Mouse (Mus musculus) R1 (cell line): ENCODE results near the gene Tmem106a.
"Not testable (repeated sequence)": the region's sequence is repeated elsewhere in the genome, so short reads cannot be mapped to it uniquely, and the experiment has no call there.

Source experiments
- DNase-seq: peaks from one replicate; pipeline ENCODE4 v3.0.0-alpha.2; 2018; ENCODE audit warnings: low read depth, low spot score

The Tmem106a gene

GRCm38 (mm10) chr11:101582054-101583035 is at the start of gene Tmem106a:
Gene Tmem106a (plus strand): TSS chr11:101582242.
- peak; percentile 95 for DNase-seq

DNA sequence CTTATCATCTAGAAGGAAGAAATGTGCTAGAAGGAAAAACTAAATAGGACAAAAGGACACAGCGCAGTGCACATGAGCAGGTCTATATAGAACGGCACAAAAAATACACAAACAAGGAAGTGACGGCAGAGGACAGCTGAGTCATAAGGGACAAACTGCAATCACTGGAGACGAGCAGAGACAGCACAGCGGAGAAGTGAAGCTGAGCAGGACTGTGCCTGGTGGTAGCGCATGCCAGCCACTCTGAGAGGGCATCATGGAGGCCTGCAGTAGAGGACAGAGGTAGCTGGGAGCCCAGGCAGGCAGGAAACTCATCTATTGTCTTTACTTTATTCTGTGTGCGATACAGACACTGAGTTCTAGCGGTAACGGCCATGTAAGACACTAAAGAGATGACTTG is 38.5 kb upstream of the Tmem106a start:
- DNase-seq = no peak

GRCm38 (mm10) chr11:101544132-101544531 is 37.9 kb upstream of the Tmem106a start:
- no peak for DNase-seq

DNA sequence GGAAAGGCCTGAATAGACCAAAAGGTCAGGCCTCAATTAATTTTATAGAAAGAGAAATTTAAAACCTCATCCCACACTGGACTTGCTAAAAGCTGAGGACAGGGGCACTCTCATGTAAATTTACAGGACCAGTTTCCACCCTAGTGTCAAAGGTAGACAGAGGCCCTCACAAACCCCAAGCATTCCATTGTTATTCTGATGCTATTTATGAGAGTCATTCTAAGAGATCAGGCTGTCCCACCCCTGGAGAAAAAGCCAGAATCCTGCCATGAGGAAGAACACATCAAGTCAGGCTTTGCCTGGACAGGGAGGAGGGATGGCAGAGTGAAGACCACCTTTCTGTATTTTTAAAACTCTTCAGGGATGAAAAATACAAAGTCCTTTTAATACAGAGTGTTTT is 33.5 kb upstream of the Tmem106a start:
- peak; percentile 80 for DNase-seq

DNA sequence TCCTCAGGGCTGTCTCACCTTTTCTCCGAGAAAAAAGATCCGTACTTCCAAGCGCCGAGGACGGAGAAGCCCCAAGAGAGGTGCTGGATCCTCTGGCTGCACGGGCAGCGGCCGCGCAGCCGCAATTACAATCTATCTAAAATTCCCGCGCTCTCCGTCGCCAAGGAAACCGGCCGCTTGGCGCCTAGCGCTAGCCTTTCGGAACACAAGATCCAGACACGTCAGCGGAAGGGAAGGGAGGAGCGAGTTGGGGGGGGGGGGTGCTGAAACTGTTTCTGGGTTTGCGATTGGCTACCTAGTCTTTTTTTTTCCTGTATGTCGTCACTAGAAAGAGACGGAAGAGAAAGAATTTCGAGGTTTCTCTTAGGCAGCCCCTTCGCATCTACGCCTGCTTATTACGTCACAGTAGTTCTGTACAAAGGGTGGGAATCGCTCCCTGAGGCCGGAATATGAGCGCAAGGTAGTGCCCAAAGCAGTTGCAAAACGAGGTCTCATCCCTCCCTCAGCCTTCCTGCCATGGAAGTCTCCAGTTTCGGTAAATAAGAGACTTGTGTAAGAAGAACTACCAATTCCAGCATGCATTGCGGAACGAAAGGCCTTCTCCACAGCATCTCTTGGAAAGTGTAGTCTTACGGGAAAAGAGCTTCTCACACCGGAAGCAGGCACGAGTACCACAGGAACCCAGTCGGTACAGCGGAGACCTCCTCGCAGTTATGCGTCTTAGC is 30.1 kb upstream of the Tmem106a start, which contains the start of the genes Brca1 and Nbr1:
Brca1 (minus strand) TSS at position 205 of the 725 bp plus-strand sequence.
Nbr1 (plus strand) TSS at position 399 of the 725 bp plus-strand sequence.
- DNase-seq = peak; percentile 100

DNA sequence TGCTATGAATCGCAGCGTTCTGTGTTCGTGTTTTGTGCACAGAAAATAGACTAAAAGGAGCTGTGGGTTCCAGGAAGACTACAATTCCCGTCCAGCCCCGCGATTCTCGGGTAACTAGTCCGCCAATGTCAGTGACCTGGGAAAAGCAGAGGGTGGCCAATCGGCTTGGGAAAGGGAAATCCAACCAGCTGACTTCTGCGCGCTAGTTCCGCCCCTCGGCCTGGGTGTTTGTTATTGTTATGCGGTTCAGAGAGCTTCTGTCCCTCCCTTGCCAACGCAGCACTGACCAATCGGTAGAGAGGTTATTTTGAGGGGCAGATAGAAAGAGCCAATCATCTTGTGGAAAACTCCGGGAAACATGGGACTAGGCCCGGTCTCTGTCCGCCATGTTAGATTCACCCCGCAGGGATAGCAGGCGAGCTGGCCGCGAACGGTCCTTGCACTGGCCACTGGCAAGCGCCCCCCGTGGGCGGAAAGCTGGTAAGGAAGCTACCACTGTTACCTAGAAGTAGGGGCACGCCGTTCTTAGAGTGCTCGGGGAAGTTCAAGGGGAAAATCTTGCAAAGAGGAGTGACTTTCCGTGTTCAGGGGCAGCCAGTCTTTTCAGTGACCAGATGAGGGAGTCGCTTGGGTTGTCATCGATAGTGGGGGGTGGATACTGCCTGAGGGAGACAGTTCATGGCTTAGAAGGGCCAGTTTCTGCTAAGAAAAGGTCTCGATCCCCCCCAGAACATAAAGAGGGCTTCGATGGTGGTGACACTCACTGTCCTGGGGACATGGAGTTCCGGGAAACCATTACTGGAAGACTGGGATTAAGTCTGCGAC is 29.4 kb upstream of the Tmem106a start:
- DNase-seq = peak; percentile 100

DNA sequence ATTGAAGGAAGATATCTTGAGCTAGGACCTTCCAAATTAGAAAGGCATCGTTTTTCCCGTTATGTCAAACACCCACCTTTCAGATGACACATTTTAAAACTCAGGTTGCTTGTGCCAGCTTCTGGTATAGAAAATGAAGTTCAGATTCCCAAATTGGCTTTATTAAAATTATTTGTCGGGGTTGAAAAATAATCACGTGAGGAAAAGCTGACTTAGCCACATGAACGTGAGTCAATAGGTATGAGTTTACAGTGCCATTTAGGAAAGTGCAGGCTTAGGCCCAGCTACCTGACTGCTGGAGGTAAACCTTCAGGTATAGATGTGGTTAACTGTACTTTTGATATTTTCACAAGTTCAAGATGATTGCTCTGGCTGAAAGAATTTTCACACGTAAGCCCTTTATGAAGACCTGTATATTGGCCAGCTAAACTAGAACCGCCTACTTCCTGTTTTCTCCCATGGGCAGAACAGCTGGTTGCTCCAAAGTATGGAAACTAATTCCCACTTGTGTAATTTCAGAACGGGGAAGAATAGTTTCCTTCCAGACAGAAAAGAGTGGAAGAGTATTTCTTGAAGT is 28.6 kb upstream of the Tmem106a start:
- DNase-seq = no peak

DNA sequence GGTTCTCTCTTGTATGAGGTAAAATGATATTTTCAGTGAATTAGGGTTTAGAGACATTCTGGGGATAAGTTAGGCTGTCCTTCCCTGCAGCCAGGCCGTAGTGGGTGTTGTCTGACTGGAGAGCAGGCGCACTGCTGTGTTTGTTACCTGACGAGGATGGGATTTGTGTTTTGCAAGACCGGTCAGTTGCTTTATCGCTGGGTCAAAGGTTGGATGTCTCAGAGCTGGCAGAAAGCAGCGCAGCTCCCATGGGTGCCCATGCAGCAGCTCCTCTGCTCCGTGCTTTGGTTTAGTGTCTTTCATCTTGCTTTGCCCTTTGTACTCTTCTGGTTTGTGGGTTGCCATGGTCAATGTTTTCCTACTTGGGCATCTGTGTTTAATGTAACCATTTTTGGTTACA is 25.5 kb upstream of the Tmem106a start:
- DNase-seq = no peak

DNA sequence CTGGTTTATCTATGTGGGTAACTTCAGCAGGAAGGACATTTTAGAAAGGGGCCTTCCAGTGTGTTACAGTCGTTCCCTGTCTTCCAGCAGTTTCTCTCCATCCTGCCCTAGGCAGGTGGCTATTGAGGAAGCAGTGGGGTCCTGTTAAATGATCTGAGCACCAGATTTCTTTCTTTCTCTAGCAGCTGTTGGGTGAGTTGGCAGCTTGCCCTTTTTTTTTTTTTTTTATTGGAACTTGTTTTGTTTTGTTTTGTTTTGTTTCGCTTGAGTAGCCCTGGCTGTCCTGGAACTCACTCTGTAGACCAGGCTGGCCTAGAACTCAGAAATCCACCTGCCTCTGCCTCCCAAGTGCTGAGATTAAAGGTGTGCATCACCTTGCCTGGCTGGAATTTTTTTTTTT is 25.1 kb upstream of the Tmem106a start:
- no peak for DNase-seq

- peak; percentile 92 for DNase-seq
Measured at GRCm38 (mm10) chr11:101562391-101562790, 19.7 kb upstream of the Tmem106a start.

- peak; percentile 98 for DNase-seq
Measured at GRCm38 (mm10) chr11:101568421-101568820, 13.6 kb upstream of the Tmem106a start.

DNA sequence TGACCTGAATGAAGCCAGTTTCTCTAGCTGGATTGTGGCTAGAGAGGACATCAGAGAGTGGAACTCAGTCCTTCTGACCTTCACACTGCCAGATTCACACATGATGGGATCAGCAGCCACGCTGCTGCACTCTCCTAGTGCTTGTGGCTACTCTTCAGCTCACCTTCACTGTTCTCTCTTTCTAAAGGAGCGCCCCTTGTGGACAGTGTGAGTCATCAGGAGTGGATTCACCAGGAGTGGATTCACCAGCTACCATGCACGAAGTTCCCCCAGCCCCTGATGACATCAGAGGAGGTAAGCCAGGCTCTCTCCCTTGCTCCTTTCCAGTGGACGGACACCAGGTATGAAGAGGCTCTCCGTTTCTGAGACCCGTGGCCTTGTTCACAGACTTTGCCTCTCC is 5.9 kb upstream of the Tmem106a start:
- peak; percentile 87 for DNase-seq

- peak; percentile 90 for DNase-seq
Measured at GRCm38 (mm10) chr11:101581081-101581764, 819 bp upstream of the Tmem106a start.

DNA sequence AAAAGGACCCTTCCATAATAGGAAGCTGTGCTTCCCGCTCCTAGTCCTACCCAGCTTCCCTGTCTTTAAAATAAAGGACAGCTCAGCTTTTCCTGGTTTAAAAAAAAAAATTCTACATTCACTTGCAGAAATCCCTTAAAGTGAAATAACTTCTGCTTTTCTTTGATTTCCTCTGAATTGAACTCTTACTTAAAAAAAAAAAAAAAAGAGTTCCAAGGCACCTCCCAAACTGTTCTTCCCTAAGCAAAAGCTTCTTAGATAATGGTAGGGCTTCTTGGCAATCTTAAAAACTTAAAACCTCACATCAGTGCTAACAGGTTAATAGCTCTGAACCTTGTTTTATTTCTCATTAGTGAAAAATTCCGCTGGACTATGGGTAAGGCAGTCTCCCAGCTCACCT is 1.2 kb downstream of the Tmem106a start:
- no peak for DNase-seq

- not testable (repeated sequence) for DNase-seq
Measured at GRCm38 (mm10) chr11:101585031-101585430, 3.0 kb downstream of the Tmem106a start.

DNA sequence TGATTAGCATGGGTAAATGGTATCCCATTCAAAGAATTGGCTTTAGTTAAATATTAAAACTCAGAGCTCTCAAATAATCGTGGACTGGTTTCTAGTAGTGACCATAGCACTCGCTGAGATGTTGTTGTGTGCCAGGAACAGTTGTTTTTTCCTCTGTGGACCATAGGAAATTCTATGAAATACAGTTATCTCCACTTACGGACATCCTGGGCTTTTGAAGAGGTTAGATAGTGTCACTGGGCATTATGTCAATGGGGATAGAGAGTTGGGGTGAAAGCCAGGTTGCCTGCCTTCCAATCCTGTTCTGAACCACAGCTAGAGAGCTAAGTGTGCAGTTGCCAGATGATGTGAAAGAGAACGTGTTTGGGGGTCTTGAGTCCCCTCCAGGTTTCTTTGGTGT is 3.8 kb downstream of the Tmem106a start:
- DNase-seq = no peak

- no peak for DNase-seq
Measured at GRCm38 (mm10) chr11:101587676-101588075, 5.6 kb downstream of the Tmem106a start.

DNA sequence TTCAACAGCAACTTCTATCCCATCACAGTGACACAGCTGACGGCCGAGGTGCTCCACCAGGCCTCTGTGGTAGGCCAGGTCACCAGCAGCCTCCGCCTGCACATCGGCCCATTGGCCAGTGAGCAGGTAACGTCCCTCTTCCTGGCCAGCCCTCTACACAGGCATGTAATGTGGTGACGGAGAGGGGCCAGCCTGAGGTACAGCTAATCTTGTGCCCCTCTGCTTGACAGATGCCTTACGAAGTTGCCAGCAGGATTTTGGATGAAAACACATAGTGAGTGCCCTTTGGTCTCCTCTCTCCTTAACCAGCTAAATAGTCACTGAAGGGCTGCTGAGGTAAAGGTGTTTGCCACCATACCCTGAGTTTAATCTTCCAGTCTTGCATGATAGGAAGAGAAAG is 6.8 kb downstream of the Tmem106a start:
- no peak for DNase-seq

DNA sequence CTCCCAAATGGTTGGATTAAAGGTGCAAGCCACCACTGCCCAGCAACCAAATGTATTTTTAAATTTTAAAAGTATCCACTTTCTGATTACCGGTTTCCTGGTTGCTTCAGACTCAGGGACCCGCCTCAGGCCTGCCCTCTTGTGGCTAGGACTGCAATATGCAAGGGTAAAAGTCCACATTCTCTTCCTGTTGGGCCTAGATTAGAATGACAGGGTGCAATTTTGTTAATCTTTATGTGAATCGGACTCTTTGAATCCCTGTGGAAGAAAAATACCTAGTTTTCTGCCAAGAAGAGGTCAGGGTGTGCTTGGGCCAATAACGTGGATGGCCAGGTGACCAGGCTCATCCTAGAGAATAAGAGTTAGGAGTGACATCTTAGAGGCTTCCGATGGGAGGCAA is 7.4 kb downstream of the Tmem106a start:
- DNase-seq = peak; percentile 83

GRCm38 (mm10) chr11:101589989-101590624 is 8.1 kb downstream of the Tmem106a start:
- peak; percentile 84 for DNase-seq
